Mouse (Mus musculus): ENCODE data around the gene Rps12-ps3.

DNA sequence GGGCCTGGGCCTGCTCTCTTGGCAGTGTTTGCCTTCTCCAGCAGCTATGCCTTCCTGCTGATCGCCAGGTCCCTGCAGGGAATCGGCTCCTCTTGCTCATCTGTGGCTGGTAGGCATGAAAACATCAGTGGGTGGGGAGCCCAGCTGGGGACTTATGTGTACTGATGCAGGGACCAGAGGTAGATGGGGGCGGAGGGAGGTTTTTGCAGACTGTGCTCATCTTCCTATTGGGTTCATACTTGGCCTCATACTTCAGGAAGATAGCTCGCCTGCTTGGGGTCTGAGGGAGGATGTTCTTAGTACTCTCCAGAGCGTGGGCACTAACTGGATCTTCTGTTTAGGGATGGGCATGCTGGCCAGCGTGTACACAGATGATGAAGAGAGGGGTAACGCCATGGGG is 48.9 kb upstream of the Rps12-ps3 start:
- TF ChIP-seq NANOG (IDR thresholded peaks at IDR 0.05; ENCODE audit: borderline replicate concordance, low read length) (no peak), CTCF (conservative IDR thresholded peaks at IDR 0.05; ENCODE audit: low read length) (no peak), POU5F1 (IDR thresholded peaks at IDR 0.05; ENCODE audit: borderline replicate concordance, low read length) (no peak)

Measured in E14TG2a.4 (cell line).